Comparison of ENCODE assay signal across 30 mouse cellular contexts in genomic region chr4:58109793-58110192, GRCm38 (mm10).
"Had no signal": no experiment of that assay in that cellular context is flagged by ENCODE, and none has a peak within 500 bp of the region (broad histone marks: within the 10 kb centered on the region; RNA-seq: fewer than 3 reads in every experiment).

No protein-coding gene starts in this region.

- H3K4me2 ChIP-seq: limb, embryonic 12.5 days; limb, embryonic 13.5 days; limb, embryonic 15.5 days; liver, embryonic 11.5 days; liver, embryonic 12.5 days; liver, embryonic 13.5 days; liver, embryonic 15.5 days; midbrain, embryonic 11.5 days; midbrain, embryonic 12.5 days; midbrain, embryonic 13.5 days; midbrain, embryonic 15.5 days; neural tube, embryonic 12.5 days had no signal

- H3K4me3 ChIP-seq: left cerebral cortex, adult 2 months; limb, embryonic 10.5 days; limb, embryonic 12.5 days; limb, embryonic 13.5 days; limb, embryonic 15.5 days; liver, embryonic 12.5 days; liver, embryonic 13.5 days; liver, embryonic 15.5 days; megakaryocyte, embryonic 14.5 days; midbrain, embryonic 10.5 days; midbrain, embryonic 12.5 days; midbrain, embryonic 13.5 days; midbrain, embryonic 15.5 days; myocyte; neural tube, embryonic 12.5 days had no signal

- DNase-seq: layer of hippocampus, postnatal 36 days; left cerebral cortex, postnatal 4 days; liver; liver, embryonic 13.5 days; liver, postnatal 0 days; lung, adult 18-20 months; lung, postnatal 10 days; lung, postnatal 14 days; lung, postnatal 36 days; lung, postnatal 4 days; midbrain, embryonic 14.5 days had no signal

- H3K36me3 ChIP-seq: limb, embryonic 10.5 days; limb, embryonic 12.5 days; limb, embryonic 15.5 days; liver, embryonic 12.5 days; liver, embryonic 13.5 days; liver, embryonic 15.5 days; midbrain, embryonic 10.5 days; midbrain, embryonic 12.5 days; midbrain, embryonic 13.5 days; midbrain, embryonic 15.5 days; neural tube, embryonic 12.5 days had no signal

- H3K4me1 ChIP-seq: limb, embryonic 10.5 days; limb, embryonic 12.5 days; limb, embryonic 13.5 days; limb, embryonic 15.5 days; liver, embryonic 12.5 days; liver, embryonic 13.5 days; liver, embryonic 15.5 days; megakaryocyte, embryonic 14.5 days; midbrain, embryonic 10.5 days; midbrain, embryonic 12.5 days; midbrain, embryonic 13.5 days; midbrain, embryonic 15.5 days; neural tube, embryonic 12.5 days had no signal

- H3K27me3 ChIP-seq: limb, embryonic 12.5 days; limb, embryonic 13.5 days; limb, embryonic 15.5 days; liver, embryonic 12.5 days; liver, embryonic 13.5 days; liver, embryonic 15.5 days; midbrain, embryonic 12.5 days; midbrain, embryonic 13.5 days; midbrain, embryonic 15.5 days; neural tube, embryonic 12.5 days had no signal

- H3K9ac ChIP-seq: limb, embryonic 12.5 days; limb, embryonic 13.5 days; limb, embryonic 15.5 days; liver, embryonic 12.5 days; liver, embryonic 13.5 days; liver, embryonic 14.5 days; liver, embryonic 15.5 days; liver, postnatal 0 days; midbrain, embryonic 12.5 days; midbrain, embryonic 13.5 days; midbrain, embryonic 15.5 days; neural tube, embryonic 12.5 days had no signal

- H3K9me3 ChIP-seq: limb, embryonic 10.5 days; limb, embryonic 12.5 days; limb, embryonic 13.5 days; limb, embryonic 15.5 days; liver, embryonic 12.5 days; liver, embryonic 13.5 days; liver, embryonic 15.5 days; megakaryocyte, embryonic 14.5 days; midbrain, embryonic 10.5 days; midbrain, embryonic 12.5 days; midbrain, embryonic 13.5 days; midbrain, embryonic 15.5 days; neural tube, embryonic 12.5 days had no signal

- ATAC-seq: liver, embryonic 12.5 days; liver, postnatal 0 days; midbrain, embryonic 13.5 days; midbrain, embryonic 15.5 days; midbrain, embryonic 16.5 days had no signal

- H3K27ac ChIP-seq: left cerebral cortex, adult 2 months; limb, embryonic 10.5 days; limb, embryonic 12.5 days; limb, embryonic 13.5 days; limb, embryonic 15.5 days; liver, embryonic 12.5 days; liver, embryonic 13.5 days; liver, embryonic 14.5 days; liver, embryonic 15.5 days; macrophage; midbrain, embryonic 10.5 days; midbrain, embryonic 12.5 days; midbrain, embryonic 13.5 days; midbrain, embryonic 15.5 days; neural tube, embryonic 12.5 days had no signal
